In the genomic region with DNA sequence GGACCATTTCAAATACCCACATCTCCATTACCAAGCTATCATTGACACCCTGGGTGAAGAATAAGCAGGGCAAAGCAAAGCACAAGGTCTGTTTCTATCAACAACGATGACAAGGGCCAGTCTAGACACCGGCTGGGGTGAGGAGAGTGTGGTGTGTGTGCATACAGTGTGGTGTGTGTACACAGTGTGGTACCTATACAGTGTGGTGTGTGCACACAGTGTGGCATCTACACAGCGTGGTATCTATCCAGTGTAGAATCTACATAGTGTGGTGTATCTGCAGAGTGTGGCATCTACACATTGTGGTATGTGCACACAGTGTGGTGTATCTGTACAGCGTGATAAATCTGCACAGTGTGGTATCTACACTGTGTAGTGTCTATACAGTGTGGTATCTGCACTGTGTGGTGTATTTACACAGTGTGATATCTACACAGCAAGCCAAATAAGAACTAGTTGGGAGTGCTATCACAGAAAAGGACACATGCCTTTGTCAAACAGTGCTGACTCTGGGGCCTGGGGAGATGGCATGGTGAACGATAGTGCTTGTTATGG, we compare ENCODE assay signal across 14 mouse cellular contexts. TPM values are rescaled to one million over a fixed set of nuclear protein-coding genes. Genes with fewer than 3 reads are reported as not detected.
"Had no signal": no experiment of that assay in that cellular context is flagged by ENCODE, and none has a peak within 500 bp of the region (broad histone marks: within the 10 kb centered on the region; RNA-seq: fewer than 3 reads in every experiment).

No protein-coding gene starts in this region.

- H3K4me3 ChIP-seq: limb, embryonic 13.5 days; midbrain, embryonic 13.5 days had no signal

- H3K36me3 ChIP-seq: limb, embryonic 13.5 days; midbrain, embryonic 13.5 days had no signal

- H3K9me3 ChIP-seq: limb, embryonic 13.5 days; midbrain, embryonic 13.5 days had no signal

- H3K27ac ChIP-seq: limb, embryonic 13.5 days; midbrain, embryonic 13.5 days had no signal

- H3K4me1 ChIP-seq: midbrain, embryonic 13.5 days had no signal

- H3K4me2 ChIP-seq: limb, embryonic 13.5 days; midbrain, embryonic 13.5 days had no signal

- ATAC-seq: hindbrain, embryonic 16.5 days; inflammation-experienced regulatory T-cells, adult 6 months; lung, postnatal 0 days; midbrain, embryonic 13.5 days had no signal

- H3K27me3 ChIP-seq: limb, embryonic 13.5 days; midbrain, embryonic 13.5 days had no signal

- DNase-seq: kidney, adult 18-20 months; kidney, postnatal 10 days; layer of hippocampus, postnatal 36 days; lung, adult 2 months; lung, postnatal 36 days; right cerebral cortex, adult 18-20 months; right cerebral cortex, postnatal 25 days; thymus, postnatal 36 days had no signal

- H3K9ac ChIP-seq: limb, embryonic 13.5 days; midbrain, embryonic 13.5 days had no signal

RNA-seq across cellular contexts. Expression of gene Fam20a, which starts 24.9 kb away (rescaled TPM):
- total RNA-seq: megakaryocyte progenitor cell, adult 5-6 weeks had no signal
